Mouse (Mus musculus): ENCODE measurements at regions not wholly inside any gene's neighbourhood (a gene's known extent, or its start where the extent isn't known, plus 50 kb on each side); places are given as distances from the start of the nearest gene placed in this dataset.
A peak's percentile ranks its signal among the peaks of the same experiment; 100 is the strongest.

- WGBS = 59% methylated on average over 1 of the region's 1 CpGs
- no peak overlapping the region for H3K27ac ChIP-seq
- no peaks in the 10 kb centered on the region for H3K4me1 ChIP-seq (replicated peaks; ENCODE audit: insufficient read depth, low read length)
- no peak overlapping the region for H3K9ac ChIP-seq (ENCODE audit: low read depth, low read length)
- no peaks in the 10 kb centered on the region for H3K27me3 ChIP-seq (ENCODE audit: insufficient read depth, low read length)
- ATAC-seq (replicated peaks; ENCODE audit: low FRiP score, low read depth) = no peak
- no peak overlapping the region for H3K4me2 ChIP-seq (ENCODE audit: low read length)
- H3K9me3 ChIP-seq (replicated peaks; ENCODE audit: low read length) = no peaks in the 10 kb centered on the region
- TF ChIP-seq CTCF (IDR thresholded peaks at IDR 0.05; ENCODE audit: low read depth) = no peak
- no peak for DNase-seq (ENCODE audit: low spot score)
- no peaks in the 10 kb centered on the region for H3K36me3 ChIP-seq (ENCODE audit: insufficient read depth, low read length)
- H3K4me3 ChIP-seq (replicated peaks; ENCODE audit: low read depth, low read length) = no peak overlapping the region
Observed at GRCm38 (mm10) chrX:21558318-21558717, 74.0 kb downstream of the Agtr2 start.

DNA sequence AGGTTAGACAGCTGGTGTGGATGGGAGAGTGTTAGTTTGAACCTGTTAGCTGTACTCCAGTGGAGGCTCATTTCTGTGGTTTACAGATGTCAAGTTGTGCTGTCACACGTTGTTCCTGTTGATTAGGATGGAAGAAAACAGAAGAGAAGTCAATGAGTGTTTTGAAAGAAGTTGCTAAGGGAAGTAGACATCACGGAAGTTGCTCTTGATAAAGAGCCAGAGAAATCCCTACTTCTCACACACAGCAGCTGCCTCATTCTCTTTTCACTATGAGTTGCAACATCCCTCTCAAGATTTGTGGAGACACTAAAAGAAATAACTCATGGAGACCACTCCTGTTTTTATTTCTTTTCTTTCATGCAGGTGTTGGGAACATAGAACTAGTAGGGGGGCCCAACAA lies 82.3 kb downstream of the Agtr2 start:
- Histone ChIP-seq H3K9ac (ENCODE audit: low read depth, low read length) (no peak overlapping the region), H3K36me3 (ENCODE audit: insufficient read depth, low read length) (no peaks in the 10 kb centered on the region), H3K27me3 (ENCODE audit: insufficient read depth, low read length) (no peaks in the 10 kb centered on the region), H3K27ac (no peak overlapping the region), H3K4me3 (replicated peaks; ENCODE audit: low read depth, low read length) (no peak overlapping the region), H3K4me2 (ENCODE audit: low read length) (no peak overlapping the region), H3K9me3 (replicated peaks; ENCODE audit: low read length) (no peaks in the 10 kb centered on the region), H3K4me1 (replicated peaks; ENCODE audit: insufficient read depth, low read length) (no peaks in the 10 kb centered on the region)
- ATAC-seq (replicated peaks; ENCODE audit: low FRiP score, low read depth) (no peak), DNase-seq (ENCODE audit: low spot score) (peak; percentile 67)
- TF ChIP-seq CTCF (IDR thresholded peaks at IDR 0.05; ENCODE audit: low read depth) = no peak
- WGBS = 46% methylated on average over 2 of the region's 2 CpGs

GRCm38 (mm10) chrX:21567530-21567929 lies 83.2 kb downstream of the Agtr2 start:
- TF ChIP-seq CTCF (IDR thresholded peaks at IDR 0.05; ENCODE audit: low read depth) = no peak
- Histone ChIP-seq H3K27me3 (ENCODE audit: insufficient read depth, low read length) (no peaks in the 10 kb centered on the region), H3K4me2 (ENCODE audit: low read length) (no peak overlapping the region), H3K9ac (ENCODE audit: low read depth, low read length) (no peak overlapping the region), H3K27ac (peak overlapping the region; percentile 25; the same call in 1 of the 2 replicates), H3K9me3 (replicated peaks; ENCODE audit: low read length) (no peaks in the 10 kb centered on the region), H3K36me3 (ENCODE audit: insufficient read depth, low read length) (no peaks in the 10 kb centered on the region), H3K4me3 (replicated peaks; ENCODE audit: low read depth, low read length) (no peak overlapping the region), H3K4me1 (replicated peaks; ENCODE audit: insufficient read depth, low read length) (no peaks in the 10 kb centered on the region)
- WGBS = 45% methylated on average over 1 of the region's 1 CpGs
- ATAC-seq (replicated peaks; ENCODE audit: low FRiP score, low read depth) = no peak
- DNase-seq (ENCODE audit: low spot score) = peak; percentile 35

DNA sequence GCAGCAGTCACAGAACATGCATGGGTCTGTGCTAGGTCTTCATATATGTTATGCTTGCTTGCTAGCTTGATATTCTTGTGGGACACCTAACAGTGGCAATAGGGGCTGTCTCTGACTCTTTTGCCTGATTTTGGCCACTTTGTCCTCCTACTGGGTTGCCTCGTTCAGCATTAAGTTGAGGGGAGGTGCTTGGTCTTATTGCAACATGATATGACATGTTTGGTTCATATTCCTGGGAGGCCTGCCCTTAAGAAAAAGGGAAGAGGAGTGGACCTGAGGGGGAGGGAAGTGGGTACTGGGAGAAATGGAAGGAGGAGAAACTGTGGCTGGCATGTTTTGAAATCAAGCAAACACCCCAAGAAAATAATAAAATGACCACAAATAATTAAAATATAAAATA lies 83.6 kb downstream of the Agtr2 start:
- H3K4me2 ChIP-seq (ENCODE audit: low read length) = no peak overlapping the region
- no peaks in the 10 kb centered on the region for H3K36me3 ChIP-seq (ENCODE audit: insufficient read depth, low read length)
- H3K9ac ChIP-seq (ENCODE audit: low read depth, low read length) = no peak overlapping the region
- no peaks in the 10 kb centered on the region for H3K27me3 ChIP-seq (ENCODE audit: insufficient read depth, low read length)
- ATAC-seq (replicated peaks; ENCODE audit: low FRiP score, low read depth) (no peak), DNase-seq (ENCODE audit: low spot score) (no peak)
- H3K27ac ChIP-seq = peak overlapping the region; percentile 4; the same call in 1 of the 2 replicates
- TF ChIP-seq CTCF (IDR thresholded peaks at IDR 0.05; ENCODE audit: low read depth) = no peak
- H3K4me3 ChIP-seq (replicated peaks; ENCODE audit: low read depth, low read length) = no peak overlapping the region
- H3K4me1 ChIP-seq (replicated peaks; ENCODE audit: insufficient read depth, low read length) = no peaks in the 10 kb centered on the region
- H3K9me3 ChIP-seq (replicated peaks; ENCODE audit: low read length) = no peaks in the 10 kb centered on the region
- WGBS = 54% methylated on average over 1 of the region's 1 CpGs

DNA sequence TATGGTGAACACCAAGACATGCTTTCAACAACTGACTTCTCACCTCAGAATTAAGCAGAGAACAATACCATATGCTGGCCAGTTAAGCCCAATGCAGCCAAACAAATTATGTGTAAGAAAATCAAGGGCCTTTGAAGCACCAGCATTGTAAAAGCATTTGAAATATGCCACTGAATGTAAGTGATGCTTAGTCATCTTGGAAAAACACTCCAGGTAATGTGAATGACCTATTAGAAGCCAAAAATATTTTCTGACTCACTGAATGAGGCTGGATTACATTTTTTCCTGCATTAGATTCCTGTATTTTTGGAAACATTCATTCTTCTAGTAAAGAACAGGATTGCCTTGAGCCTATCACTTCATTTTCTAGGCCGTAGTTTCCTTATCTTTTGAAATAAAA lies 95.6 kb downstream of the Agtr2 start:
- H3K36me3 ChIP-seq (ENCODE audit: insufficient read depth, low read length) = no peaks in the 10 kb centered on the region
- no peak overlapping the region for H3K27ac ChIP-seq
- no peak for TF ChIP-seq CTCF (IDR thresholded peaks at IDR 0.05; ENCODE audit: low read depth)
- H3K4me1 ChIP-seq (replicated peaks; ENCODE audit: insufficient read depth, low read length) = no peaks in the 10 kb centered on the region
- H3K9me3 ChIP-seq (replicated peaks; ENCODE audit: low read length) = no peaks in the 10 kb centered on the region
- WGBS = 92% methylated on average over 1 of the region's 1 CpGs
- ATAC-seq (replicated peaks; ENCODE audit: low FRiP score, low read depth) (no peak), DNase-seq (ENCODE audit: low spot score) (no peak)
- no peak overlapping the region for H3K9ac ChIP-seq (ENCODE audit: low read depth, low read length)
- H3K27me3 ChIP-seq (ENCODE audit: insufficient read depth, low read length) = no peaks in the 10 kb centered on the region
- no peak overlapping the region for H3K4me3 ChIP-seq (replicated peaks; ENCODE audit: low read depth, low read length)
- H3K4me2 ChIP-seq (ENCODE audit: low read length) = no peak overlapping the region

GRCm38 (mm10) chrX:21586030-21586429 lies 101.7 kb downstream of the Agtr2 start:
- H3K27me3 ChIP-seq (ENCODE audit: insufficient read depth, low read length) = no peaks in the 10 kb centered on the region
- H3K27ac ChIP-seq = no peak overlapping the region
- no peak overlapping the region for H3K4me2 ChIP-seq (ENCODE audit: low read length)
- H3K4me3 ChIP-seq (replicated peaks; ENCODE audit: low read depth, low read length) = no peak overlapping the region
- no peak for DNase-seq (ENCODE audit: low spot score)
- WGBS = 57% methylated on average over 1 of the region's 1 CpGs
- no peak for ATAC-seq (replicated peaks; ENCODE audit: low FRiP score, low read depth)
- H3K9me3 ChIP-seq (replicated peaks; ENCODE audit: low read length) = no peaks in the 10 kb centered on the region
- no peak for TF ChIP-seq CTCF (IDR thresholded peaks at IDR 0.05; ENCODE audit: low read depth)
- no peak overlapping the region for H3K9ac ChIP-seq (ENCODE audit: low read depth, low read length)
- no peaks in the 10 kb centered on the region for H3K4me1 ChIP-seq (replicated peaks; ENCODE audit: insufficient read depth, low read length)
- H3K36me3 ChIP-seq (ENCODE audit: insufficient read depth, low read length) = no peaks in the 10 kb centered on the region

DNA sequence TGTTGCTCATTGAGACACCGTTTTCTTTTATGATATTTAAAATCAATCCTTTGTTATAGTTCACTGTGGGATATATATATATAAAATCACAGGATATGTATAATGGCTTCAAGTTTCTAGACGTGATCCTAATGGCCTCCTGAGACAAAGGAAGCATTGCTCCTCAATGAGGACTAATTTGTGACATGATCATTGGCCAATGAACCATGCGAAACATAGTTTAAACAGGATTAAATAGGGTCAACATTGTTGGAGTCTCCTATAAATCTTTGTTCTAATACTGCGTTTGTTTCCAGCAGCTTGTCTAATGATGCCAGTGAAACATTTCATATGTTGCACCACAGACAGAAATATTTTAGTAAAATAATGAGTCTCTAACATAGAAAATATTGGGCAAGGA lies 105.5 kb downstream of the Agtr2 start:
- ATAC-seq (replicated peaks; ENCODE audit: low FRiP score, low read depth) = no peak
- no peak for TF ChIP-seq CTCF (IDR thresholded peaks at IDR 0.05; ENCODE audit: low read depth)

More for the DNA sequence above, 105.5 kb downstream of the Agtr2 start:
- Histone ChIP-seq H3K27ac (no peak overlapping the region), H3K4me1 (replicated peaks; ENCODE audit: insufficient read depth, low read length) (no peaks in the 10 kb centered on the region), H3K36me3 (ENCODE audit: insufficient read depth, low read length) (no peaks in the 10 kb centered on the region), H3K27me3 (ENCODE audit: insufficient read depth, low read length) (no peaks in the 10 kb centered on the region), H3K4me2 (ENCODE audit: low read length) (no peak overlapping the region), H3K9me3 (replicated peaks; ENCODE audit: low read length) (no peaks in the 10 kb centered on the region), H3K4me3 (replicated peaks; ENCODE audit: low read depth, low read length) (no peak overlapping the region), H3K9ac (ENCODE audit: low read depth, low read length) (no peak overlapping the region)
- 59% methylated on average over 4 of the region's 4 CpGs for WGBS
- no peak for DNase-seq (ENCODE audit: low spot score)

Measured in kidney, postnatal 0 days (tissue).